Mouse (Mus musculus) erythroblast, embryonic 14.5 days (primary cell): ENCODE measurements around the gene Rbck1. TPM values are rescaled to one million over a fixed set of nuclear protein-coding genes. Genes with fewer than 3 reads are reported as not detected.
"Not testable (repeated sequence)": the region's sequence is repeated elsewhere in the genome, so short reads cannot be mapped to it uniquely, and the experiment has no call there.

Experiments
- H3K27me3 ChIP-seq: 2 replicates; pipeline ENCODE4 v1.6.1; 2012; ENCODE audit warnings: inconsistent platforms; ENCODE audit not compliant: control insufficient read depth
- H3K36me3 ChIP-seq: 2 replicates; pipeline ENCODE4 v1.6.1; 2012; ENCODE audit warnings: mild to moderate bottlenecking, inconsistent platforms; ENCODE audit not compliant: control insufficient read depth
- H3K4me1 ChIP-seq: 2 replicates; pipeline ENCODE4 v1.6.1; 2012; ENCODE audit warnings: inconsistent platforms; ENCODE audit not compliant: control insufficient read depth
- H3K4me3 ChIP-seq: replicated peaks from 2 replicates; pipeline ENCODE3; 2012; ENCODE audit warnings: moderate library complexity, mild to moderate bottlenecking, inconsistent platforms
- H3K9me3 ChIP-seq: 2 replicates; pipeline ENCODE4 v1.6.1; 2012; ENCODE audit warnings: low read length, inconsistent platforms, mixed read lengths; ENCODE audit not compliant: control insufficient read depth
- GATA1 ChIP-seq: IDR thresholded peaks from 2 replicates; pipeline ENCODE4 v1.6.1; 2012; ENCODE audit warnings: low read length, inconsistent platforms, mixed read lengths
- TAL1 ChIP-seq: IDR thresholded peaks from 3 replicates; pipeline ENCODE4 v1.6.1; 2012; ENCODE audit warnings: low read length, inconsistent platforms, mixed read lengths
- polyA plus RNA-seq: library from polyadenylated mRNA; stranded (reverse); fragments of >175 nt; gene quantifications from 2 replicates; pipeline ENCODE4 v1.2.3, GENCODE M21; 2012

The Rbck1 gene
- polyA plus RNA-seq, 1 experiment: 16.2 TPM

GRCm38 (mm10) chr2:152293179-152293726, 39.2 kb downstream of the Rbck1 start:
- Histone ChIP-seq H3K4me3 (peak overlapping the region; percentile 92), H3K27me3 (no peaks in the 10 kb centered on the region), H3K36me3 (peaks cover 8% of the 10 kb centered on the region), H3K4me1 (peaks cover 31% of the 10 kb centered on the region), H3K9me3 (no peaks in the 10 kb centered on the region)
- TF ChIP-seq GATA1: no peak
- TF ChIP-seq TAL1: no peak

DNA sequence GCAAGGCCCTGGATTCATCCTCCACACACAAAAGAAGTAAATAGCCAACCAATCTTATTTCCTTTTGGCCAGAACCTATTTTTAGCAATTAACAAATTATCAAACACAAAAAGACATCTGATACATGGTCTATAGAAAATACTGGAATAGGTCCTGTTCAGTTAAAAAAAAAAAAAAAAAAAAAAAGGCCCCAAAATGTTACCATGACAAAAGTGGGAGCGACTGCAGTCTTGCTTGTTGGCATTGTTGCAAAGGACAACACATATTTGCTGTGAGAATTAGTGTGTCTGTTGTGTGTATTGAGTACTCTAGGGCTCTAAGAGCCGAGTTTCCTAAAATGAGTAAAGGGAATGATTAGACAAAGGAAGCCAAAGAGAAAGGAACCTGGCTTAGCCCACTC, 40.0 kb downstream of the Rbck1 start:
- Histone ChIP-seq H3K4me1 (peaks cover 30% of the 10 kb centered on the region), H3K36me3 (peaks cover 11% of the 10 kb centered on the region), H3K27me3 (no peaks in the 10 kb centered on the region), H3K9me3 (no peaks in the 10 kb centered on the region), H3K4me3 (no peak overlapping the region)
- TF ChIP-seq TAL1 (no peak), GATA1 (no peak)

DNA sequence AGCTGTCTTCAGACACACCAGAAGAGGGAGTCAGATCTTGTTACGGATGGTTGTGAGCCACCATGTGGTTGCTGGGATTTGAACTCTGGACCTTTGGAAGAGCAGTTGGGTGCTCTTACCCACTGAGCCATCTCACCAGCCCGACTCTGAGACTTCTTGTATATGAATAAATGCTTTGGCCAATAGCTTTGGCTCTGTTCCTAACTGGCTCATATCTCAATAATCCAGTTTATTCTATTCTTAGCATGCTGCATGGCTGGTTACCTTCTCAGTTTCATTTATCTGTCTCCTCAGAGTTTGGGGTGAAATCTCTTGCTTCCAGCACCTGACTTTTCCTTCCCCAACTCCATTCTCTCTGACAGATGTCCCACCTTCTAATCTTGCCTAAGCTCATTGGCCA, 42.8 kb downstream of the Rbck1 start:
- peaks cover 12% of the 10 kb centered on the region for H3K4me1 ChIP-seq
- not testable (repeated sequence) for H3K4me3 ChIP-seq, H3K27me3 ChIP-seq, H3K9me3 ChIP-seq
- H3K36me3 ChIP-seq: peaks cover 28% of the 10 kb centered on the region

DNA sequence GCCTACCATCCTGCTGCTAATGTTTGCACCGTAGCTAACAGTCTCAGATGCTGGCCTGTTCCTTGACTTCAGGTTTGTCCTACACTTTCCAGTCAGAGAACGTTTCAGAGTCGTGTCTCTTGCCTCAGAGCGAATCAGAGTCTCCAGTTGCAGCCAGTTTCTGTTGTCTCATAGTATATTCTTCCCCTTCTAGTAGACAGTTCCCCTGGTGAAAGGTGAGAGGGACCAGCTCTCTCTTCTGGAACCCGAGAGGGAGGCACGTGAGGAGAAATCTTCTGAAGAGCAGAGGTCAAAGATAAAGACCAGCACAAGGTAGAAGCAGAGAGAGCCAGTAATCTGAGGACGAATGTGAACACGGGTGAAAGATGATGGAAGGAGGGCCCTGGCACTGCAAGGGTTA, 44.4 kb downstream of the Rbck1 start:
- Histone ChIP-seq H3K9me3 (no peaks in the 10 kb centered on the region), H3K36me3 (peaks cover 43% of the 10 kb centered on the region), H3K27me3 (no peaks in the 10 kb centered on the region), H3K4me1 (peaks cover 1% of the 10 kb centered on the region), H3K4me3 (no peak overlapping the region)
- no peak for TF ChIP-seq GATA1
- no peak for TF ChIP-seq TAL1

GRCm38 (mm10) chr2:152287560-152287959, 44.9 kb downstream of the Rbck1 start:
- H3K4me1 ChIP-seq: no peaks in the 10 kb centered on the region; the same call in 1 of the 2 replicates
- H3K4me3 ChIP-seq: no peak overlapping the region
- no peaks in the 10 kb centered on the region for H3K27me3 ChIP-seq
- no peaks in the 10 kb centered on the region for H3K9me3 ChIP-seq
- peaks cover 48% of the 10 kb centered on the region for H3K36me3 ChIP-seq
- TF ChIP-seq GATA1 (no peak), TAL1 (no peak)

- no peak for TF ChIP-seq GATA1
- TF ChIP-seq TAL1: no peak
- no peaks in the 10 kb centered on the region for H3K9me3 ChIP-seq
- H3K27me3 ChIP-seq: no peaks in the 10 kb centered on the region
- no peaks in the 10 kb centered on the region for H3K4me1 ChIP-seq
- H3K4me3 ChIP-seq: no peak overlapping the region
- H3K36me3 ChIP-seq: peaks cover 86% of the 10 kb centered on the region
Observed at GRCm38 (mm10) chr2:152281407-152281806, 51.0 kb downstream of the Rbck1 start.

DNA sequence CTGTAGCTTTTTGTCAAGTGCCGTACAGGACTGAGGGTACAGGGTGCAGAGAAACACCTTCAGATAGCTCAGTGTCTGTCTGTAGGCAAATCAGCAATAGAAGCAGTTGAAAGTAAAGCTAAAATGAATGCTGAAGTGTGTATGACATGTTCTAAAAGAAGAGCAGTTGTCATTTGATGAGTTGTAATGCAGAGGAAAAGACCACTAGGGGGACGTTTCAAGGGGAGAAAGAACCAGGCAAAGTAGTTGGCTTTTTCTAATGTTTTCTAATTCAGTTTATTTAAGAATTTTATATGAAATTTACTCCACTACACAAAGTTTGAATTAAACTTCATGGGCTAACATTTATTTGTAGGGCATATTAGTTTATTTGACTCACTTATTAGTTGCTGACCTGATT, 58.8 kb downstream of the Rbck1 start:
- Histone ChIP-seq H3K4me3 (no peak overlapping the region), H3K36me3 (peaks cover 90% of the 10 kb centered on the region)
- TF ChIP-seq TAL1: no peak
- no peak for TF ChIP-seq GATA1

More for the DNA sequence above, 58.8 kb downstream of the Rbck1 start:
- no peaks in the 10 kb centered on the region for H3K4me1 ChIP-seq
- no peaks in the 10 kb centered on the region for H3K27me3 ChIP-seq
- H3K9me3 ChIP-seq: no peaks in the 10 kb centered on the region

Other genes with a start within 250 kb of the Rbck1 start
- gene Srxn1, start 227.1 kb downstream of the Rbck1 start, polyA plus RNA-seq: 2.6 TPM in 2 replicates
- 0.21 and 0.42 TPM in 2 replicates for gene Tcf15, start 189.1 kb downstream of the Rbck1 start, polyA plus RNA-seq
- gene Csnk2a1, start 105.8 kb downstream of the Rbck1 start, polyA plus RNA-seq: 0.94 and 1.0 TPM in 2 replicates
- gene Tbc1d20, start 38.8 kb downstream of the Rbck1 start, polyA plus RNA-seq: 0.32 and 0.90 TPM in 2 replicates
- 1.3 TPM in 2 replicates for gene Trib3, start 11.4 kb upstream of the Rbck1 start, polyA plus RNA-seq
- not detected in 2 replicates for gene Nrsn2, start 44.0 kb upstream of the Rbck1 start, polyA plus RNA-seq
- gene Sox12, start 65.4 kb upstream of the Rbck1 start, polyA plus RNA-seq: 1.4 and 2.3 TPM in 2 replicates
- 0.90 and 1.0 TPM in 2 replicates for gene Zcchc3, start 82.4 kb upstream of the Rbck1 start, polyA plus RNA-seq
- gene 6820408C15Rik, start 82.9 kb upstream of the Rbck1 start, polyA plus RNA-seq: not detected in 2 replicates
- not detected in 2 replicates for gene Defb23, start 132.0 kb upstream of the Rbck1 start, polyA plus RNA-seq
- gene Defb20, start 144.4 kb upstream of the Rbck1 start, polyA plus RNA-seq: not detected in 2 replicates
- gene Defb22, start 157.5 kb upstream of the Rbck1 start, polyA plus RNA-seq: not detected in 2 replicates
- gene Defb26, start 179.0 kb upstream of the Rbck1 start, polyA plus RNA-seq: 0.21 TPM in 1 of 2 replicates, not detected in the other
- not detected in 2 replicates for gene Defb28, start 185.6 kb upstream of the Rbck1 start, polyA plus RNA-seq
- not detected in 2 replicates for gene Defb29, start 207.4 kb upstream of the Rbck1 start, polyA plus RNA-seq
- not detected in 2 replicates for gene Gm17416, start 236.7 kb upstream of the Rbck1 start, polyA plus RNA-seq
- not detected in 2 replicates for gene Defb21, start 240.1 kb upstream of the Rbck1 start, polyA plus RNA-seq
- not detected in 2 replicates for gene Defb19, start 247.7 kb upstream of the Rbck1 start, polyA plus RNA-seq